Mouse (Mus musculus): ENCODE data around the gene Pdilt.
"Not testable (repeated sequence)": the region's sequence is repeated elsewhere in the genome, so short reads cannot be mapped to it uniquely, and the experiment has no call there.

Gene Pdilt

DNA sequence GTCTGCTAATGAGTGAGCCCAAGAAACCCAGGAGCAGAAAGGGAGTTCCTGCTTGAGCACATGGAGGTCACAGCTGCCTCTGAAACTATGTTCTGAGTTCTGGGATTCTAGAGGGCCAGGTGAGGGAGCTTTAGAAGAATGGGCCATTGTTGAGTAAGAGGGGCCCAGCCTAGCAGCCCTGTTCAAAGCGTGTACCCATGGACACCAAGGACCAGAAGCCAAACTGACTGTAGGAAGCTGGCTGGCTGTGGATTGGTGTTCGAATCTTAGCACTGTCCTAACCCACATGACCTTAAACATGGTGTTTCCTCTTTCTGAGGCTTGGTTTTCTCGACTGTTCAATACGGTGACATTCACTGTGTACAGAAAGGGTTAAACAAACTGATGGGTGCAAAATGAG is at the start of gene Pdilt:
Gene Pdilt (minus strand): TSS at position 101 of the 400 bp plus-strand sequence.
- DNase-seq (ENCODE audit: low read depth, low spot score) = no peak

DNA sequence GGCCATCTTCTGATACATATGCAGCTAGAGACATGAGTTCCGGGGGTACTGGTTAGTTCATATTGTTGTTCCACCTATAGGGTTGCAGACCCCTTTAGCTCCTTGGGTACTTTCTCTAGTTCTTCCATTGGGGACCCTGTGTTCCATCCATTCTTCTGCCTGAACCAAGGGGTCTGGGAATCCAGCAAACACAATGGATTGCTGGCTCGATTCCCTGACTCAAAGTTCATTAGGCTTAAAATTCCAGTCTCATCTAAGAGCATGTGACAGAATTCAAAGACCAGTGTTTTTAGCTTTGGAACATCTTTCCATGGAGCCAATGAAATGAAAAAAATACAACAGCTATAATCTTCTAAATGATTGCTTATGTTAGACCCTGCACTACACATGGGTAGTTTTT is 39.2 kb upstream of the Pdilt start:
- DNase-seq (ENCODE audit: low read depth, low spot score) = not testable (repeated sequence)

DNA sequence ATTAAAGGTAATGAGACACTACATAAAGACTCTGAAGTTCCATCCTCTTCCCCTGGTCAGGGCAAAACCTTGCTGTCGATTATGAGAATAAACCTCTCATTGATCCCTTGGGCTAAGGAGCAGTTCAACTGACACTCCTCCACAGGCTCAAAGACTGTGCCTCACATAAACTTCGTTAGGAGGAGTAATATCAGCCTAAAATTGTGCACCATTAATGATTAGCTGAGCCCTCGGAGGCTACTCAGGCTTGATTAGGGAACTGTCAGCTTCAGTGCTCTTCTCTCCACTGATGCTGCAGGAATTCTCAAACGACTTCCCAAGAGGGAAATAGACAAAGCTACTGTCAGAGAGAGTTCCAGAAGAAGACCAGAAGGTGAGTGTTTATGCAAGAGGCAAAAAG is 38.2 kb upstream of the Pdilt start:
- no peak for DNase-seq (ENCODE audit: low read depth, low spot score)

DNA sequence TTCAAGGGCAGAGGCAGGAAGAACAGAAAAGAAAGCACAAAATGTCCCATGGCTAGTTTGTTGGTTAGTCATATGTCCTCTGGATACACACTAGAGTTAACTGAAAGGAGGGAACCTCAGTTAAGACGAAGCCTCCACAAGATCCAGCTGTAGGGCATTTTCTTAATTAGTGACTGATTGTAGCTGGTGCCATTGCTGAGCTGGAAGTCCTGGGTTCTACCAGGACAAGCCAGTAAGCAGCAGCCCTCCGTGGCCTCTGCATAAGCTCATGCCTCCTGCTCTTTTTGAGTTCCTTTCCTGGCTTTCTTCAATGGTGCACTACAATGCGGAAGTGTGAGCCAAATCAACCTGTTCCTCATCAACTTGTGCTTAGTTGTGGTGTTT is 37.2 kb upstream of the Pdilt start:
- DNase-seq (ENCODE audit: low read depth, low spot score) = no peak

DNA sequence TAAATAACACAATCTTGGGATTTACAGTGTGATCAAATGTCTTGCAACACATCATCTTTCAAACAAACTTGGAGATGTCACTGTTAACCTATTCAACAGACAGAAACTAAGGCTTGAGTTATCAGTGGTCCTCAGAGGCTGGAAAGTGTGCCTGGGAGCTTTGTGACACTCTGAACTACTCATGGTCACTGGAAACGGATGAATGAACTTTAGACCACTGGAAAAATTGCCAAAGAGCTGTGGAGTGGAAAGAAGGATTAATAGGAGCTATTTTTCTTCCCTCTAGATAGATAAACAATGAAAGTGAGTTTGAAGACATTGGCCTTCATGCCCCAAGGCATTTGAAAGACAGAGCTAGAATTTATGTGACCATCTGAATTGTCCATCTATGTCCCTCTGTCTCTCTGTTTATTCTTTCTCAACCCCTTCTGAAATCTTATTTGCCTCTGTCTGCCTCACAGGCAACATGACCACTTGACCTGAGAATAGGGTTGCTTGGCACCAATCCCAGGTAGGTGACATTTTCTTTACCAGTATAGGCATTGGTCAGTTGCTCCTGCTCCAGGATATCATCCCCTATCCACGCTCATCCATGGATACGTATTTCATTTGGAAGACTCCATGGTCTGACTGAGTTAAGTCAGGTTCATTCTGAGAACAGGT is 36.6 kb upstream of the Pdilt start:
- no peak for DNase-seq (ENCODE audit: low read depth, low spot score)

DNA sequence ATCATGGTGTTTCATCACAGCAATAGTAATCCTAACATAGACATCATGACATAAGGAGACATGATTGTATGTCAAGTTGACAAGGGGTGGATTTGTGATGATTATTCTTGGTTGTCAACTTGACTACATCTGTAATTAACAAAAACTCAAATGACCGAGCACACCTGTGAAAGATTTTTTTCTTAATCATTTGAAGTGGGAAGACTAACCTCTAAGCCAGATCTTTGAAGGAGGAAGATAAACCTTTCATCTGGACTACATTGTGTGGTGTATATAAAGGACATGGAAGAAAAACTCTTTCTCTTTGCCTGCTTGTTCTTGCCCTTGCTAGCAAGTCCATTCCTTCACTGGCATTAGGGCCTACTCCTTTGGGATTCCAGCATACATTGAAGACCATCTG is 30.8 kb upstream of the Pdilt start, which contains the start of gene Acsm2:
Gene Acsm2 (plus strand): TSS at position 301 of the 400 bp plus-strand sequence.
- DNase-seq (ENCODE audit: low read depth, low spot score) = no peak

DNA sequence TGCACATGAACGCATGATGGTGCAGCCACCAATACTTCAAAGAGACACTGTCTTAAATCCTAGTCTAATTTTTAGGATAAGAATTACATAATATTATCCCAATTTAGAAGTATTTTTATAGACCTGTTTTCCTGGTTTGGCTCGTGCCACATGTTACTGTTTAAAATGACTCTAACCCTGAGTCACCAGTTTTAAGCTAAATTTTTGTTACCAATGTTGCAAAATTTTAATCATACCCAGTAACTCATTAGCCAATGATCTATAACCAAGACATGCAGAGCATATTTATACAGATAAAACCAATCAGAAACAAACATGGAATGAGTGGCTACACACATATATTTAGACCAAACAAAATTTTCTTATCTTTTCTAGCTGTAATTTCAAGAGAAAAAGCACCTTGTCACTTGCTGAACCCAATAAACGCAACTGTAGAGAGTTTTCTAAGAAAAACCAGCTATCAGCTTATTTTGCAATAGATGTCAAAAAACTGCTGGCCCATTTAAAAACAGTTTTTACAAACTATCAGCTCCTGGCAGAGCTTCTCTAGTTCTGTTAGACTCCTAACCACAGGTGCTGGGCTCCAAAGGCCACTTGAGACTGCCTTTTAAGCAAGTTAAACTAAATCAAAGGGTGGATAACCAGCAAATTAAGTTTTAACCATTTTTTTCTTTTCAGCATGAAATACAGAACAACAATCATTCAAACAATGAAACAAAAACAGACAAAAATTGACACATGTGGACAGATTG is 27.4 kb upstream of the Pdilt start:
- DNase-seq (ENCODE audit: low read depth, low spot score) = no peak

DNA sequence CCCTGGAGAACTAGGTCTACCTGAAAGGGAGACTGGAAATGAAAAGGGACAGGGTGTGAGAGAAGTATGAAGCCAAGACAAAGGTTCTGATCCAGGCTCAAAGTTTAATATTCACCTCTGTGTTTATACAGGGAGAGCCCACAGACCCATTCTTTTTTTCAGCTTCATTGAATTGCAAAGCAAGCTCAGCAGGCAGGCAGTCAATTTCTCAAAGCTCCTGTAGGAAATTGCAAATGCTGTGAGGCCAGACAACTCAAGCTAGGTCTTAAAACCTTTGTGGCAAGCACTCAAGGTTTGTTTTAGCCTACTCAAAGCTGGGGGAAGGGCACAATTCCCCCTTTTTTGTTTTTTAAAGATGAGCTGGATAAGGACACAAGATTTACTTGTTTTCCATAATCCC is 22.3 kb upstream of the Pdilt start:
- no peak for DNase-seq (ENCODE audit: low read depth, low spot score)

DNA sequence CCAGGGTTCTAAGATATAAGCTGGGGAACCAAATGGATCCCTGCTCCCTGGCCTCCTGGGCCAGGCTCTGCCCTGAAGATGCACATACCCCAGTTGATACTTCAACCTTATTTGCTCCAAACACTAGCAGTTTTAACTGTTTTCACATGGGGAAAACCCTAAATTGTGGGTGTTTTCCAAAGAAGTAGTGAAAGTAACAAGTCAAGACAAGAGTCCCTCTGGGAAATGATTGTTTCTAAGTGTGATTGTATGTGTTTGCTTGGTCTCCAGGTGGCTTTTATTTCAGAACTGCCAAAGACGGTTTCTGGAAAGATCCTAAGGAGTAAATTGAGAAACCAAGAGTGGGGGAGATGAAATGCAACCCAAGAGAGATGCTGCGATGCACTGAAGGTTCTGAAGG is 19.2 kb upstream of the Pdilt start:
- DNase-seq (ENCODE audit: low read depth, low spot score) = no peak

DNA sequence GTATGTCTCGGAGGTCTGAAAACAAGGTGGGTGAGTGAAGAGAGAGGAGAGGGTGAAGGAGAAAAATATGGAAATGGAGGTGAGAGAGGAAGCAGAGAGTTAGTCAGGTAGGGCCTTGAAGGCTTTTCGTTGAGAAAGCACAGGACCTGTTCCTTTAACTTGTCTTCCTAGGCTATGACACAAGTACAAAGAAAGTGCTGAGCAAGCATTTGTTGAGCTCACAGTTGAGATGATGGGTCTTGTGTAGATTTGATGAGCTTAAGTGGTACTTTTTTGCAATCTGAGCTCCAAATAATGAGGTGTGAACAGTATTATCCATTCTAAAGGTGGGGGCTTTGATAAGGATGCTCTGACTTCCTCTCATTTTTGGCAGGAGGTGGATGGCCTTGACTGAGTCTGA is 11.1 kb upstream of the Pdilt start:
- DNase-seq (ENCODE audit: low read depth, low spot score) = no peak

DNA sequence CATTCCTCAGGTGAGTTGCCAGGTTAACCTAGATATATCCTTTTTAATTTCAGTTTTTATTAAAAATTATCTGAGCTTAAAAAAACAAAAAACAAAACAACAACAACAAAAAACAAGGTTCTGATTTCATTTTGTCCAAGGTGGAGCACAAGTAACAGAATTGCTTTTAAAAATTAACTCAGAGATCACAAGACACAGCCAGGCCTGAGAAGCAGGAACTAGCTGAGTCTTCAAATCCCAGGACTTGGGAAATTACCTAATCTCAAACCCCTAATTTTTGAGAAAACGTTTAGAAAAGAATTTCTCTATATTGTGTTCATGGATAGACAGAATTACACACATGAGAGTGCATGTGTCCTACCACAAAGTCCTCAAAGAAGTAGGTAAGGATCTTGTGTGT is 9.6 kb upstream of the Pdilt start:
- DNase-seq (ENCODE audit: low read depth, low spot score) = no peak

DNA sequence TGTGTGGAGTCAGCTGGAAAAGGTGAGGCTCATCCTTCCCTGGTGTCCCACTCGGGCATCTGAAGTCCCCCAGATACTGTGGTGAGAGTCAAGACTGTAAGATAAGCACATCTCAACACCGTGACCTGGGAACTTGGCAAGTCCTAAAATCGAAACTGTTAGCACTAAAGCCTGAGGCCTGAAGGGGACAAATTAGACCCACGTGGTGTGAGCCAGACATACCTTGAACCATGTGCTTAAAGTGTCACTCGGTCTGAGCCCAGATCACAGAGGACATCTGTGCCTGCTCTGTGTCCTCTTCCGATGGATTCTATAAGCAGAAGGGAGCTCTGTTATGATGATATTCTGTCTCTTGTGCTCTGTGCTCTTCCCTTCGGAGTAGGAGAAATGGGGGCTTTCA is 5.3 kb upstream of the Pdilt start:
- no peak for DNase-seq (ENCODE audit: low read depth, low spot score)

DNA sequence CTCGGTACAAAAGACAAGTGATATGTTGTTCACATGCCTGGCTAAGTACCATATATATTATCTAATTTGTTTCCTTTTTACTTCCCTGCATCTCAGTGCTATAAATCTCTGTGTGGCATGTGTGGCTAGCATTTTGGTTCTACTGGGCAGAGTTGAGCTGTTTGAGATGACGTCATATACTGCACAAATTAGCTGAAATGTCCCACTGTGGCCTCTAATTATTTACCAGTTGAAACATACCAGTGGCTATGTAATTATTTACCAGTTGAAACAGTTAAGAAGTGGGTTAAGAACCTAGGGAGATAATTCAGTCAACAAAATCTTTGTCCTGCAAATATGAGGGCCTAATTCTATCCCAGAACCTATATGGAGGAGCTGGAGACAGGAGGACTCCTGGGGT is 4.3 kb upstream of the Pdilt start:
- DNase-seq (ENCODE audit: low read depth, low spot score) = no peak

DNA sequence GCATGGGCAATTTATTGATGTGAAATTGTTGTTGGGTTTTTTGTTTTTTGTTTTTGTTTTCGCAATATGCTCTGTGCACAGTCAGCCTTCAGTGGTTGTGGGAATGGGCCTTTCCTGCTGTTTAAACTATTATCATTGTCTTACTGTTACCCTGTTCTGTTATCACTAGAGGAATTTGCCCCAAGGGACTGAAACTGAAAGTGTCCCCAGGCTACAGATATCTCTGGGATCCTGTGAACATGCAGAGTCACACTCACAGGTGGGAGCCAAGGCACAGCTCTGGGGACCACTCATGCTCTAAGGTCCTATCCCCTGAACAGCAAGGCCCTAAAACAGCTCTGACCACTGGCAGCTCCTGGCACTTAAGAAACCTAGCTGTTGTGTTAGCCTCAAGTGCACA is 3.8 kb upstream of the Pdilt start:
- no peak for DNase-seq (ENCODE audit: low read depth, low spot score)

DNA sequence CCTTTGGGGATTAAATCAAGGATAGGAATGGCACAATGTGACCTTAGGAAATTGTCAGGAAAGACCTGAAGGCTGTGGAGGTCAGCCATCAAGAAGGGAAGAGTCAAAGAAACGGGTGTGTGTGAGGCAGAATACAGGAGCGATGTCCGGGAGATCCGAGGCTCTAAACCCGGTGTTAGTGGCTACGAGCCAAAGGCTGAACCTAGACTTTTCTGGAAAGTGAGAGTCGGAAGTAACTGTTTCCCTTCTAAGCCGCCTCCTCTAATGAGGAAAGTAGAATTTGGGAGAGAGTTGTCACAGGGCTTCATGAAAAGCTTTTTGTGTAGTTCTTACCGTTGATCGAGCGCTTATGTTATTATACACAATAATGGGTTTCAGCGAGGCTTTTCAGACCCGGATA is 3.2 kb upstream of the Pdilt start:
- no peak for DNase-seq (ENCODE audit: low read depth, low spot score)

DNA sequence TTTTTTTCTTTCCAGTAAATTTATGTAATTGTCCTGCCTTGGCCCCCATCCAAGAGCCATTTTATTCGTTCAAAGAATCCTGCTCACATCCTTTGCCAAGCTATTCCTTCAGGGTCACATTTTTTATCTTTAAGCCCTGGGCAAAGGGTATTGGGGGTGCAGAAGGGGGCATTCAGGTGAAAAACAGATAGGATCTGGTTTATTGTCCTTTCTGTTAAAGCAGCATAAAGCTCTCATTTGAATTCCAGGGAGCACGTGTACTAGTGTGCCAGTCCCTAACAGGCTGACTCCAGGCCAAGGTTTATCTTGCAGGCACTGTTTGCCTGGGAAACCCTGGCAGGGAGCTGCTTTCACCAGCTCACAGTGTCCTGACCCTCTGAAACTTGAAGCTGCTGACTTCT is 2.6 kb upstream of the Pdilt start:
- no peak for DNase-seq (ENCODE audit: low read depth, low spot score)

DNA sequence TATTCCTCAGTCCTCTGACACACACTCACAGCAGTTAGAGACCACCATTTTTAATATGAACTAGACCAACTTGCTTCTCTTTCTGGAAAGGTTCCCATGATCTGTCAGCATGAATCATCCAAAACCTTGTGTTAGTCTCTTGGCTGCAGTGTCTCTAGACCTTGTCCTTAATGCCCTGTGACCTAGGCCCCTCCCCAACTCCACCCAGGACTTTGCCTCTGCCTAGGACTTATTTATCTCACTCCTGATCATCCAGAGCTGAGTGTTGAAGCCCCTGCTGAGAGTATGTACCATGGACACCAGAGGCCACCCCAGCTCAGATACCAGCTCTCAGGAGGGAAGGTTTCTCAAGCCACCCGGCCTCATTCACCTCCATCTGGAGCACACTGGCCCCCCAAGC is 904 bp downstream of the Pdilt start:
- DNase-seq (ENCODE audit: low read depth, low spot score) = no peak

DNA sequence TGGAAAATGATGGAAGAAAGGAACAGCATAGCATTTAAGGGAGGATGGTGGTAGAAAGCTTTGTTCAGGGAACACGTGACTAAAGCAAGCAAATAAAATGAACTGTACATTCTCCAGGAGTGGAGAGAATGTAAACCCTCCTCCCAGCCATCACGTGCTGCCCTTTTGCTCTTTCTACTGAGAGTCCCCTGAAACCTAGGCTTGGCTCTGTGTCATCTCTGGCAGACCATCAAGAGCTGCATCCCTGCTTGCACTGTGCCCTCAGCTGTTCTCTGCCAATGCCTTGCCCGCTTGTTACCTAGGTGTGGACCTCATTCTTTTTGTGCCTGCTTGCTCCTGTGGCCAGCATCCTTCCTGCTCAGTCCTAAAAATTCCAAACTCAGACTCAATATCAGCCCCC is 1.5 kb downstream of the Pdilt start:
- DNase-seq (ENCODE audit: low read depth, low spot score) = no peak

DNA sequence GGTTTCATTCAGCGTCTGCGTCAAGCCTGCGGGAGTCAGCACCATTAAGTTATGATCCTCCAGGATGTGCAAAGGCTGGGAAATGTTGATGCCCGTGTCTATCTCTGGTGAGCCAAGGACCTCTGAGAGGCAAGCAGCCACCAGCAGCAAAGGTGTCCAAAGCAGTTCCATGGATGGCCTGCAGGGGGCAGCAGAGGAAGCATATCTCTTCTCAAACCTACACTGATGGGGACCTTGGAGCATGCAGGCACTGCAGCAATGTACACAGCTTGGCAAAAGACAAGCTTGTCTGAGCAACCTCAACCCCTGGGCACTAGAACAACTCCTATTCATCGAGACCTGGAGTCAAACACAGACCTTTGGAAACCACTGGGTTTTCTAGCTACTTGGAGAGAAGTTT is 3.6 kb downstream of the Pdilt start:
- DNase-seq (ENCODE audit: low read depth, low spot score) = peak; percentile 37

DNA sequence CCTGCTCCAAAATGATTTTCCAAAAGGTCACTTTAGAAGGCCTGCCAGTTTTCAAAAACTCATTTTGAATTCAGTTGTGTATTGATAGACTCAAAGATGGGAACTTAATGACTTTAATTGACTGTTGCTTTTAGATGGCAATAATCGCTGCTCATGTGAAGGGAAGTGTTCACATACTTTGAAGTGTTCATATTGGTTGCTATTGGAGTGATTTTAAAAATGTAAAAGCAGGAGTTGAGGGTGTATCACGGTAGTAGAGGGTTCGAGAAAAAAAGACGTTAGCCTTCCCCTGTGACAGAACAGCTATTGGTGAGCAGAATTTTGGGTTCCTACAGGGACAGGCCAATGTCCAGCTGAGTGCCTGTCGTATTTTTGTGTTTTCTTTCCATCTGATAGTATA is 4.1 kb downstream of the Pdilt start, which contains the start of gene Acsm5:
Gene Acsm5 (plus strand): TSS at position 301 of the 400 bp plus-strand sequence.
- no peak for DNase-seq (ENCODE audit: low read depth, low spot score)

DNA sequence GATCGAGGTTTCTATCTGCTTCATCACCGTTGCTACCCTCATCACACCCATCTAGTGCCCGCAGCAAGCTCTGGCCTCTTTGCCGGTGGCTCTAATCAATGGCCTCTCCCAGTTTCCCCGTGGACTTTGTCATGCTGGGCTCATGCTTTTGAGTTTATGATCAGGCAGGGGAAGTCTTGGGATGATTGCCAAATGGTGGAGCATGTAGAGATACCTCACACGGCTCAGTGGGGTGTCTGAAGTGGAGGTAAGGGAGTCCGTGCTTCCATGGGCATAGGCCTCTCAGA is 7.1 kb downstream of the Pdilt start:
- no peak for DNase-seq (ENCODE audit: low read depth, low spot score)

DNA sequence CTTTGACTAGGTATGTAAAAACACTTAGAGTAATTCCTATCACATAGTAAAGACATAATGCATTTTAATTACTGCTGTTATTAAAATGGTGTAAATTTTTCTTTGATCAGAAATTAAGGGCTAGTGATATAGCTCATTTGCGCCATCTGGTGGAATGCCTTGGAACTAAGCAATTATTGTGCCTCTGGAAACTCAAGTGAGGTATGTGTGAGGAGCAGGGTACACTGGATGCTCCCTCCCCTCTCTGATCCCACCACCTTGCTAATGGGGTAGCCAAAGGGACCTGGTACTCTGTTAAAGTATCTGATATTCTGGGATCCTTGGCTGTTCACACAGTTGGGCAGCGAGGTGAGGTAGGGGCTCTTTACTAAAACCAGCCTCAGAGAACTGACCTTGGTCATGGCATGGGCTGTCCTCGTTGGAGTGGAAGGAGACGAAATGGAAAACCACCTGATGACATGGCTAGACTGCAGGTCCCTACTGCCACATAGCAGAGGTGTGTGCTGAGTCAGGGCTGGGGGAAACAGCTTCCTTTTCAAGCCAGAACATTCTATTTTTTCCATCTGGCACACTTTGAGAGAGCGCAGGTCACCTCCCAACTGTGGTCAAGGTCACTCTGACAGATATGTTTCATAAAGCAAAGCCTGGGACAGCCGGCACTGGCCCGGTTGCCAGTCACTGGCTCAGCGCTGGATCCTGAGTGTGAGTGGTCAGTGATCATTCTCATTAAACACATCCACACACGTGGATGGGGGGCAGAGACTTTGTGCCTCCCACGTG is 7.6 kb downstream of the Pdilt start:
- peak; percentile 36 for DNase-seq (ENCODE audit: low read depth, low spot score)

DNA sequence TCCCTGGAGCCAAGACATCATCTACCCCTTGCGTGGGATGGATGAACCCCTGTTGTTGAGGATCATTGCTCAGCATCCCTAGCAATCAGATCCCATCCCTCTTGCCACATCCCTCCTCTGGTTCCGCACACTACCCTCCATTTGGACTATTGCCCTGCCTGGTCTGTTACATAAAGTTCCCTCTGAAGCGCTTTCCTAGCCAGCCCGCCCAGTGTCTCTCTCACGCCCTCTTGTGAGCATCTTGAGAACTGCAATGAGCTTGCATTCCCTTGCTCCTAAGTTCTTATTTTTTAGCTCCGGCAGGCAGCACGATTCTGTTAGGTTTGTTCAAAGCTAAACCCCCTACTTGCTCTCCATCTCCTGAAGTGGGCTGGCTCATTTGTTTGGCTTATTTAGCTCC is 10.2 kb downstream of the Pdilt start:
- DNase-seq (ENCODE audit: low read depth, low spot score) = peak; percentile 24
